Mouse (Mus musculus) R1 (cell line): Measurements from ENCODE around the gene Cdk6.
A peak's percentile ranks its signal among the peaks of the same experiment; 100 is the strongest.

Experiments used
- DNase-seq: peaks from one replicate; pipeline ENCODE4 v3.0.0-alpha.2; 2018; ENCODE audit warnings: low read depth, low spot score

Cdk6 gene

DNA sequence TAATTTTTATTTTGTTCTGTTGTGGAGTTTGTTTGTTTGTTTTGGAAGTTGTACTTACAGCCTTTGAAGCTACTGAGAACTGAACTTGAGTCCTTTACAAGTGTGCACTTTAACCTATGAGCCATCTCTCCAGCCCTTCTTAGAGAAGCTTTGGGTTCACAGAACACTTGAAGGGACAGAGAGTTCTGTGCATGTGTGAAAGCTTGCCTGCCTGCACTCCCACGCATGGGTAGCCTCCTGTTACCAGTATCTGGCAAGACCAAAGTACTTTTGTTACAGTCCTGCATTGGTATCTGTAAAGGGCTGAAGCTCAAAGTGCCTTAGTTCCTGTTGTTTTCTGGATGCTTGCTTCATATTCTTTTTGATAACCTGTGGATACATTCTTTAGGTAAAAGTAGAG lies 204.9 kb downstream of the Cdk6 start:
- no peak for DNase-seq

DNA sequence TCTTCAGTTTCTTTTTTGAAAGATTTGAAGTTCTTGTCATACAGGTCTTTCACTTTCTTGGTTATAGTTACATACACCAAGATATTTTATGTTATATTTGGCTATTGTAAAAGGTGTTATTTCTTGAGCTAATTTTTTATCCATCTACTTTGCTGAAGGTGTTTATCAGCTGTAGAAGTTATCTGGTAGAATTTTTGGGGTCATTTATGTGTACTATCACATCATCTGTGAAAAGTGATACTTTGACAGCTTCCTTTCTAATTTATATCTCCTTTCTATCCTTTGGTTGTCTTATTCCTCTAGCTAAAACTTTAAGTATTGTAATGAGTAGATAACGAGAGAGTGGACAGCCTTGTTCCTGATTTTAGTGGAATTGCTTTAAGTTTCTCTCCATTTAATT lies 210.2 kb downstream of the Cdk6 start:
- no peak for DNase-seq

DNA sequence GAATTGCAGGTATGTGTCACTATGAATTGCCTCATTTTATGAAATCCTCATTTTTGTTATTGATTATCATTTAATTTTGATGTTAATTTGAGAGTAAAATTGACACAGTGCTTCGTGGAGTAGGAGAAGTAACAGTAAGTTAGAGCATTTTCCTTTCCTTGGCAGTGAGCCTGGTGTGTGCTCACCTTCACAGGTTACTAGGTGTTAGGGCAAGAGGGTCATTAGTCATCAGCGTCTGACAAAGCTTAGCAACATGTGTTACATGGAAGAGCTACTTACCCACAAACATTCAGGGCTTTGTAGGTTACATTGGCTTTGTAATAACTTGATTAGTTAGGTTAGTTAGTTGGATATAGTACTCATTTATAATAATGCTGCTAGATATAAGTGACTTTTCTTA lies 212.9 kb downstream of the Cdk6 start:
- no peak for DNase-seq

DNA sequence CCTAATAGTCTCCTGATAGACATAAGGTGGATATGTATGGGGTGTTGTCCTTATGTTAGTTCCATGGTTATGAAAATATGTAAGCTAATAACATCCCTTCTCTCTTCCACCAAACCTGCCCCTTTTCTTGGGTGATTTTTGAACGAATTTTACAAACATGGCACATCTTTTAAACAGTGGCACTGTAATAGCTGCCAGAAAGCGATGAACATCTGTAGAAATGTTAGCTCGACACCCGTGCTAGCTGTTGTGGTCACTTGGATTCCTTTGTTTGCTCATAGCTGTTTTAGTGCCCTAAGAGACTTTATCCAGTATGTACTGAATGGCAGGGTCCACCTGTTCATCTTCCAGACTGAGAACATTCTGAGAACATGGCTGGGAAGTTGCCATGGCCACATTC lies 230.0 kb downstream of the Cdk6 start, which contains the start of gene 1700109H08Rik:
Gene 1700109H08Rik (plus strand): TSS at position 301 of the 400 bp plus-strand sequence.
- no peak for DNase-seq

DNA sequence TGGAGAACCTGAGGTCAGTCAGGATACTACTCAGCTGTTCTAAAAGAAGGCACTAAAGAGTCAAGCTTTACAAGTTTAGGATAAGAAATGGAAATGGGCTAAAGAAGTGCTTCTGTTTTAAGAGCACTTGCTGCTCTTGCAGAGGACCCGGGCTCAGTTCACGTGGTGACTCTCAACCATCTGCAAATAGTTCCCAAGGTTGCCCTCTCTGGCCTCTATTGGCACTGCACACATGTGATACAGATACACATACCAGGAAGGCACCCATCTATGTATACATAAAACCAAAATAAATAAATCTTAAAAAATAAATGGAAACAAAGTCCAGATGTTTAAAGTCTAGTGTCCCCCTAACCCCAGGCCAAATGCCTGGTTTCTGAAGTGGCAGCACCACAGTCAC lies 233.5 kb downstream of the Cdk6 start:
- peak; percentile 61 for DNase-seq

DNA sequence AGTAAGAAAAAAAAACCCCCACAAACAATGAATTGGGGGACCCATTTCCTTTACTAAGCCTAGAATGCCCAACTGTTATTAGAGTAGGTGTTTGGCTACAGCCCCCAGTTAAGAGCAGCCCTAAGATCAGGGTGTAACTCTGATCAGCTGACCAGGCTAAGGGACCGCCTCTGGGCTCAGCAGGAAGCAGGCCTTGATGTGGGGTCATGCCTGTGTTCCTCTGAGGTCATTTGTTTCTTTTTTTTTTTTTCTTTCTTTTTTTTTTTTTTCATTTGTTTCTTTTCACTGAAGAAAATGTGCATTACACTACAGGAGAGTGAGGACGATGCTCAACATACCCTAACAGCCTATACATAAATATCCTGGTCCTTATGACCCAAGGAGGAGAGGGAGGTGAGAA lies 236.7 kb downstream of the Cdk6 start:
- DNase-seq, result peak; percentile 42

DNA sequence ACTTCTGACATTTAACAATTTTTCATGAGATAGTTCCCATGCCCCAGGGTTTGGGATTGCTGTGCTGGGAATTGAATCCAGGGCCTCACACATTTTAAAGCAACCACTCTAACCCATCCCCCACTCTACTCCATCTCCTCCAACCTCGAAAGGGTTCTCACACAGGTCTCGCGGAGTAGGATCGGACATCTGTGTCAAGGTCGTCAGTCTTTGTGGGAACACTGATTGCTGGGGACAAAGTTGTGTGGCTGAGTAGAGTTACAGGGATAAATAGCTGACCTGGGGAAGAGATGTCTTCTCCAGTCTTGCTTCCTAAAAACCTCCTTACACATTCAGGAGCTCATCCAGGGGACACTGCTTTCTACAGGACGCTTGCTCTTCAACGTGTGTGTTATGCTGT lies 237.8 kb downstream of the Cdk6 start:
- peak; percentile 45 for DNase-seq
